Mouse (Mus musculus): Measurements from ENCODE around the gene Cartpt. TPM values are rescaled to one million over a fixed set of nuclear protein-coding genes. Genes with fewer than 3 reads are reported as not detected.

The Cartpt gene
- polyA plus RNA-seq (2012; rRNA removed) = 5.7 and 7.0 TPM in 2 replicates

GRCm38 (mm10) chr13:99900965-99901364, at the start of gene Cartpt:
Gene Cartpt (minus strand): TSS chr13:99901091.

Other genes with a start within 250 kb of the Cartpt start
- 18.2 and 25.2 TPM in 2 replicates for gene Mccc2, start 114.5 kb upstream of the Cartpt start, polyA plus RNA-seq (2012; rRNA removed)
- gene Bdp1, start 203.0 kb upstream of the Cartpt start, polyA plus RNA-seq (2012; rRNA removed) = 0.24 and 1.1 TPM in 2 replicates
- gene Serf1, start 206.9 kb upstream of the Cartpt start, polyA plus RNA-seq (2012; rRNA removed) = 5.5 and 9.2 TPM in 2 replicates
- 4.4 TPM in 2 replicates for gene Smn1, start 223.8 kb upstream of the Cartpt start, polyA plus RNA-seq (2012; rRNA removed)

All from stomach, adult 2 months (tissue).